Mouse (Mus musculus): ENCODE measurements around the gene Usp3.

The Usp3 gene

DNA sequence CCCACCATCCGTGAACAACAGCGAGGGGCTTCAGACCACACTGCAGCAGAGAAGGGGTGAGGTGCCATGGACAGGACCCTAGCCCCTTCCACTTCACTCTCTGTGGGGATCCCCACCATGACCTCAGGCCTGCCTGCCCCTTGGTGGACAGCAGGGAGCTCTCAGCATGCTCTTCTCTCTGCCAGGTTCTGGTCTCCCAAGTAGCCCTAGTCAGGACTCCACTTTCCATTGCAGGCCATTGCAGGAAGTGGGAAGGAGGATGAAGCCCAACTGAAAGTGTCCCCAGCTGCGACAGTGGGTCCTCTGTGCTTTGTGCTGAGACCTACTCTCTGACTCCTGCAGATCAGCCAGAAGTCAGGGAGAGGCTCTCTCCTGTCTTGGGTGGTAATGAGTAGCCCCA lies 85.3 kb downstream of the Usp3 start:
- DNase-seq = no peak

- no peak for DNase-seq
Measured at GRCm38 (mm10) chr9:66506424-66506823, 86.5 kb downstream of the Usp3 start.

GRCm38 (mm10) chr9:66506011-66506410 lies 86.9 kb downstream of the Usp3 start:
- no peak for DNase-seq

DNA sequence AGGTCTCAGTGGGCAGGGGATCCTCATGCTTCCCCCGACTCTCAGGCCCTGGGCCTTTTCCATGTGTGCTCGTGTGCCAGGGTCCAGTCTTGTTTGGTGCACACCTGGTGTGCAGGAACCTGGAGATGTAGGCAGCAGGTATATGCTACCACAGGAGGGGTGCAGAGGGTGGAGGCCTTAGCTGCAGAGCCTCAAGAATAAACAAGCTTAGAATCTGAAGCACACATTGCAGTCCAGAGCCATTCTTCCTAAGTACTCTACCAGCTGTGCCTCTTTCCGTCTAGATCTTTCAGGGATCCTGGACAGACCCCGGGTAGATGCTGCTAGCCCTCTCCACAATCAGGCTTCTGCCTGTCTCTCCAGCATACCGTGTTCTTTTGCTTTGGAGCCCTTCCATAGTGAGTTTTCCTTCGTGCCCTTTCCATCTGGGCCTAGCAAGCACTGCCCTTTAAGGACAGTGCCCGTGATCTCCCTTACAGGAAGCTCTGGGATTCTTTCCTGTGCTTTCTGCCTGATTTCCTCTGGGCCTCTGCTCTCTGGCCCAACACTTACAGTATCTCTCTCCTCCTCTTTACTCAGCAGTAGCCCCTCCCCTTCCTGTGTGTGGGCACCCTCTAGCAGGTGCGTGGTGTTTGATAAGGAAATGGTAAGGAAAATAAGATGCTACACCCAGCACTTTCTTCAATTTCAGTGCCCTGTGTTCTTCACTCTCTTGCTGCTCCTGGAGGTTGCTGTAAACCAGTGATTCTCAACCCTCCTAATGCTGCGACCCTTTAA lies 87.6 kb downstream of the Usp3 start:
- no peak for DNase-seq

DNA sequence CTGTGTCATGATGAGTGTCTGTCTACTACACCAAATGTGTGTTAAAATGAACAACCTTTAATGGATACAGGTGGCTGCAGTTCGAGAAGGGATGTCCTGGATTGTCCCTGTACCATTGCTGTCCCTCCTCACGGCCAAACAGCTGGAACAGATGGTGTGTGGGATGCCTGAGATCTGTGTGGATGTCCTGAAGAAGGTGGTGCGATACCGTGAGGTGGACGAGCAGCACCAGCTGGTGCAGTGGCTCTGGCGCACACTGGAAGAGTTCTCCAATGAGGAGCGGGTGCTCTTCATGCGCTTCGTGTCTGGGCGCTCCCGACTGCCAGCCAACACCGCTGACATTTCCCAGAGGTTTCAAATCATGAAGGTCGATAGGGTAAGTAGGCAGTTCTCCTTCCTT lies 88.4 kb downstream of the Usp3 start:
- no peak for DNase-seq

GRCm38 (mm10) chr9:66503879-66504411 lies 89.0 kb downstream of the Usp3 start:
- DNase-seq = no peak

- DNase-seq = no peak
Measured at GRCm38 (mm10) chr9:66501248-66501647, 91.7 kb downstream of the Usp3 start.

- DNase-seq = no peak
Measured at GRCm38 (mm10) chr9:66493992-66494391, 99.0 kb downstream of the Usp3 start.

DNA sequence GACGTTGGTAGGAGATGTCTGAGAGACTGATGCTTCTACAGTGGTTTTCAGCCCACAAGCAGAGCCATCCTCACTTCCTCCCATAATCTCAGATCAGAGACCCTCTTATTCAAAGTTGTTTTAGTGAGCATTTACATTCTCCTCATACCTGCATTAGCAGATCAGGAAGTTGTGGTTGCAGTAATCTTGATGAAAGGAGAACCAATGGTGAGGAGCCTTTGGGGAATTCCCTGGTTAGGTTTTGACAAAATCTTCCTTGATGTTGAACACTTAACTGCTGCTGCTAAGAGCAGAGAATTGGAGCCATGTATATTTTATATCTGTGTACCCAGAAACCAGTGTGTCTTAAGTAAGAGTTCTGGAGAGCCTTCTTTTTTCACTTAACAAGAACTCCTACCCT lies 100.6 kb downstream of the Usp3 start:
- no peak for DNase-seq

DNA sequence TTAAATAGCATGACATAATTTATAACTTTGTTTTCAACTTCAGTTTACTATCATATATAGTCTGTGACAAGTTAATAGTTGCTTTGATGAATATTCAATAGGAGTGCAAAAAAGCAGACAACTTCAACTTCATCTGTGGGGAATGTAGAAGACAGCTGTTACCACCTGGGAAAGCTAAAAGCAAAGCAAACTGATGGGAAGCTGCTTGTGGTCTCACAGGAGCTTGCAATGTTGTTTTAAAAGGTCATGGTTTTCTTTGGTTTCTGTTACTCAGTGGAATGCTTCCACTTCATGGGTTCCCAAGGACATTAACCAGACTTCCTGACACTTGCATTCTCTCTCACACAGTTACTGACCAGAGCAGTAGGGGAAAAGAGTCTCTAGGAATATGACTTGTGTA lies 104.2 kb downstream of the Usp3 start:
- no peak for DNase-seq

GRCm38 (mm10) chr9:66483429-66483828 lies 109.5 kb downstream of the Usp3 start:
- no peak for DNase-seq

GRCm38 (mm10) chr9:66477785-66478184 lies 115.2 kb downstream of the Usp3 start:
- DNase-seq = no peak

- no peak for DNase-seq
Measured at GRCm38 (mm10) chr9:66465087-66465486, 127.9 kb downstream of the Usp3 start.

Measured in kidney, adult 8-10 months (tissue).